Mouse (Mus musculus) cerebellum, adult 11-12 months (tissue): ENCODE results near the gene D630003M21Rik.

Experiments
- DNase-seq: peaks from one replicate; pipeline ENCODE4 v3.0.0; 2022

Gene D630003M21Rik

GRCm38 (mm10) chr2:158228670-158229502 lies at the start of gene D630003M21Rik:
TSS of gene D630003M21Rik (minus strand) at chr2:158229222.
- no peak for DNase-seq

GRCm38 (mm10) chr2:158276878-158277277 lies 47.9 kb upstream of the D630003M21Rik start:
- DNase-seq: no peak

DNA sequence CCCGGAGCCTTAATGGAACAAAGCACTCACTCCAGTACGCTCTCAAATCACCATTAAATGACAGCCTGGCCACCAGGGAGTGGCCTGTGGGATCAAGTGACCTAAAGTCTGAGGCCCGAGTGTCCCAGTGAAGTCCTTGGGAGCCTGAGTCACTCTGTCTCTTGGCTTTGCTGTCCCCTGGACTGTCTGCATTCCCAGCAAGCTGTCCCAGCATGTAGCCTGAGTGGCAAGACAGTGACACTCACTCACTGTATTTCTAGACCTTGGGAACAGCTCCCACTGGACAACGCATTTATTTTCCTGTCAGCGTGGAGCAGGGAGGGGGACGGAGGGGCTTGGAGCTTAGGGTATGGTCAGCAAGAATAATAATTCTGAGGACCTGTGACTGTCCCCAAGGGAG lies 47.4 kb upstream of the D630003M21Rik start:
- DNase-seq: no peak

- no peak for DNase-seq
These were observed 46.8 kb upstream of the D630003M21Rik start for GRCm38 (mm10) chr2:158275811-158276210.

DNA sequence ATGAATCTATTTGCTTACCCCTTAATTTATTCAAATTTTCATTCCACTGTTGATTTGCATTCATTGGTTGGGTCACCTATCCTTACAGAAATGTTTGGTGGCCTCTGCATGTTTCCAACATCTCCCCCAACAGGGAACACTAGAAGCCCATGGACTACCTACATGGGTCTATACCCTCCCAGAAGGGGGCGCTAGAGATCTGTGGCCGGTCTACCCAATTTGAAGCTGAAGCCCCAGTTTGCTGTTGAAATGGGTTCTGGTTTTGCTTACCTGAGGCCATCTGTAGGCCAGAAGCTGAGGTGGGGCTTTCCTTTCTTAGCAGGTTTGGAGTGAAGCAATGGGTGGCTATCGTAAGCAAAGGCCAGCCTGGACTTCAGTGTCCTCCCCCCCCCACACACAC lies 46.3 kb upstream of the D630003M21Rik start:
- no peak for DNase-seq

DNA sequence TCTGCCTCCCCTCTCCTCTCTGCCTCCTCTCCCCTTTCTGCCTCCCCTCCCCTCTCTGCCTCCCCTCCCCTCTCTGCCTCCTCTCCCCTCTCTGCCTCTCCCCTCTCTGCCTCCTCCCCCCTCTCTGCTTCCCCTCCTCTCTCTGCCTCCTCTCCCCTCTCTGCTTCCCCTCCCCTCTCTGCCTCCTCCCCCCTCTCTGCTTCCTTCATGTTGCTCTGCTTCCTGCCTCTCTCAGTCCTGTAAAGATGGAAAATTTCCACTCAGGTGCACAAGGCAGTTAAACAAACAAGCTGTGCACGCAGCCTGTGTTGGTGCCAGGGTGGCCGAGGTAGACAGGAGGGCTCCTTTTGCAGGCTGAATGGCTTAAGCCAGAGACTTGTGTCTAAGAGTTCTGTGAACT lies 44.6 kb upstream of the D630003M21Rik start:
- no peak for DNase-seq

- no peak for DNase-seq
These were observed 41.0 kb upstream of the D630003M21Rik start for GRCm38 (mm10) chr2:158270017-158270416.

DNA sequence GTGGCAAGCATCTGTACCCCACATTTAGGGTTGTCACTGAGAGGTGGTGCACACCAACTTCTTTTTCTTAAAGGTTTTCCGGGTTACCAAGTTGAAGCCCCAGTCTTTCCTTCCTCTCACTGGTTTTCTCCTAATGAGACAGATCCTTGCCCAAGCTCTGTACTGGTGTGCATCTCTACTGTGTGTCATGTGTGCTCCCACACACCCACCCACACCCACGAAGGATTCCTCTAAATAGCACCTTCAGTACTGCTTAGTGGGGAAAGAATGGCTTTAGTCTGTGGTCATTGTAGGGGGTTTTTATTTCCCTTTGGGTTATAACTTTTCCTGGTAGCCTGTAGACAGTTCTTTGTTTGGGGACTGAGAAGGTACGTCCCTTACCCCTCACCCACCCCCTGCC lies 35.9 kb upstream of the D630003M21Rik start:
- DNase-seq: no peak

GRCm38 (mm10) chr2:158259498-158259897 lies 30.5 kb upstream of the D630003M21Rik start:
- DNase-seq: no peak

GRCm38 (mm10) chr2:158258781-158259180 lies 29.8 kb upstream of the D630003M21Rik start:
- DNase-seq: peak; percentile 66

DNA sequence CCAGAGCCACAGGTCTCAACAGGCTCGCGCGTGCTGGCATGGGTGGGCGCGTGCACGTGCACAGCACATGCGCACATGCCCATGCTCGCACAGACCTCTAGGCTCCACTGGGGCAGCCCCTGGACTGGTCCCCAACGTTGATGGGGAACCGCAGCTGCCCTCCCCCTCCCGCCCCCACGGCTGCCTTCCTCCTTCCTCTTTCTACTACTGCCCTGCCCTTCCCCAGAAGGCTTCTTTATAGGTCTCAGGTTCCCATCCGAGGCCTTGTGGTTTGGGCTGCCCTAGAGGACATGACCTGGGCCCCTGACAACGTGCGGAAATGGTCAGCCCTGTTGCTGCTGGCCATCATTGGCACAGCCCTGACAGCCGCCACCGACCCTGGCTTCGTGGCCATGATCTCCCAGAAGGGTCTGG lies 29.0 kb upstream of the D630003M21Rik start, which contains the start of gene Bpi:
Gene Bpi (plus strand): TSS at position 90 of the 414 bp plus-strand sequence.
- DNase-seq: no peak

DNA sequence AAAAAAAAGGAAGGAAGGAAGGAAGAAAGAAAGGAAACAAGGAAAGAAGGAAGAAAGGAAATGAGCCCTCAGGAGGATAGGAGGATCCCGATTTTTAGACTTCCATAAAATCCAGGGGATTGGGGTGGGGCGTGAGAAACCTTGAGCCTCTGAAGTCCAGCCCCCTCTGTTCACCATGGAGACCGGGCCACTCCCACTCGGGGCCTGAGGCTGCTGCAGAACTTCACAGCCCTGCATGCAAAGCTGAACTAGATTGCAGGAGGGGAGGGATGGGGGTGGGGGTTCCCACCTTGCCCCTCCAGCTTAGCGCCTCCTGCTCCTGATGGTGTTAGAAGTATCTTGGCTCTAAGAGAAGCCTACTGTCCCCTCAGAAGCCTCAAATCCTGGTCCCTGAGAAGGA lies 27.9 kb upstream of the D630003M21Rik start:
- no peak for DNase-seq

GRCm38 (mm10) chr2:158253806-158254205 lies 24.8 kb upstream of the D630003M21Rik start:
- no peak for DNase-seq

DNA sequence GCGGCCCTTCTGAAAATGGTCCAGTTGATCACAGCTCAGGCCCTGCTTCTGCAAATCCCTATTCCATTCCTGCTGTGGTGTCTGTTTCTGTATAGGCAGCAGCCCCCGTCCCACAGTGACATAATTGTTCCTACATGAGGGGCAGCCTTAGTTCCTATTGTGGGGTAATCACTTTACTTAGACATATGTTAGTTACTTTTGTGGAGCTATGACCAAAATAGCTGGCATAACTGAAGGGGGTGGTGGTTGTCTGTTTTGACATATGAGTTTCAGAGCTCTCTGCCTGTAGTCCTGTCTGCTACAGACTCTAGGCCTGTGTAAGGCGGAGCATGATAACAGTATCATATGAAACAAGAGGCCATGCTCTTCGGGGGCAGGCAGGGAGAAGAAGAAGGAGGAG lies 21.5 kb upstream of the D630003M21Rik start:
- no peak for DNase-seq

DNA sequence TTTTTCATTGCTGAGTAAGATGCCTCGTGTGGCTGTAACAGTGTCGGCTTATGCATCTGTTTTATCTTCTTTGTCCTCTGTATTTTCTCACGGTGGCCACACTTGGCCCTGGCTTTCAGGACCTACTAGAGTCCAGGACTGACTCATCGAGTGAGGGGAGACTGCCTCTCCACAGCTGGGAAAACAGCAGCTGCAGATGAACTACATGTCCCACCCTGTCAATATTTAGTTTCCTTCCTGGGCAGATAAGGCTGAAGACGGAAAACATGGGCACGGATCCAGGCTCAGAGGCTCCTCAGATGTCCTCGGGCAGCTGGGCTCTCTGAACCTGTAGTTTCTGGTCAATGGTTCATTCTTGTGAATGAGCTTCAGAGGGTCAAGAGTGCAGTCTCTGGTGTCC lies 19.3 kb upstream of the D630003M21Rik start:
- DNase-seq: no peak

DNA sequence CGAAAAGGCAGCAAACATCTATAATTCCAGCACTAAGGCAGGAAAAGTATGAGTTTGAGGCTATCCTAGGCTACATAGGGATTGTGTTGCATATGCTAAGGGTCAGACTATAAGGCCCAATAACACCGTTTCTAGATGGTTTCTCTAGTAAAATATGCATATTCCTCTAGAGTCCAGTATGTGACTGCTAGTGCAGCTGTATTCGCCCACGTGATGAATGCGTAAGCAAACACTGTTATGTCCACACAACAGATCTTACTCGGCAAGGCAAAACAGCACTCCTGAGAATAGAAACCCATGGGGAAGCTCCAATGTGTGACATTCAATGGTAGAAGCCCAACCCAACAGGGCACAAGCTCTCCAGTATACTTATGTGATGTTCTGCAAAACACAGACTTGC lies 18.8 kb upstream of the D630003M21Rik start:
- no peak for DNase-seq

- no peak for DNase-seq
These were observed 16.2 kb upstream of the D630003M21Rik start for GRCm38 (mm10) chr2:158245072-158245817.

GRCm38 (mm10) chr2:158243129-158243870 lies 14.3 kb upstream of the D630003M21Rik start:
- DNase-seq: peak; percentile 63

- DNase-seq: peak; percentile 79
These were observed 13.3 kb upstream of the D630003M21Rik start for GRCm38 (mm10) chr2:158242170-158242896.

DNA sequence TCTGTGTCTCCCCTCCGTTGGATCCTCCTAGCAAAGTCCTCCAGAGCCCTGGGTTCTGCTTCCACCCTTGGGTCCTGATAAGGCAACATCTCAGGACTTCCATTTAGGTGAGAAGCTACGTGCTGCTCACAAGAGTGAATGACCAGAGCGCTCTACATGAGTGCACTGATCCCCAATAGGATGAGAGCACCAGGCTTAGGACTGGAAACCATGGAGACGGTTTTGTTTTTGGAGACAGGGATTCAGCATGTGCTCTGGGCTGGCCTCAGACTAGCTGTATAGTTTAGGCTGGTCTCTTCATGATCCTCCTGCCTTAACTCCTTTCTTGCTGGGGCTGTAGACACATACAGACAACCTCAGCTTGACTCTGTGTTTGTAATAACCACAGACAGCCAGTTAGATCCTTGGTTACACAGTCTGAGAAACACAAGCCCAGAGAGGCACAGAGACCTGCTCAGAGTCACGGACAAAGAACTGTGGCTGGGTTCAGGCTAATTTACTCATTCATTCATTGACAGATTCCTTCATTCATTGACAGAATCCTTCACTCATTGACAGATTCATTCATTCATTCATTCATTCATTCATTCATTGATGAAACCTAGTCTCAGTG lies 12.2 kb upstream of the D630003M21Rik start:
- DNase-seq: no peak

- peak; percentile 54 for DNase-seq
These were observed 9.1 kb upstream of the D630003M21Rik start for GRCm38 (mm10) chr2:158238101-158238500.

DNA sequence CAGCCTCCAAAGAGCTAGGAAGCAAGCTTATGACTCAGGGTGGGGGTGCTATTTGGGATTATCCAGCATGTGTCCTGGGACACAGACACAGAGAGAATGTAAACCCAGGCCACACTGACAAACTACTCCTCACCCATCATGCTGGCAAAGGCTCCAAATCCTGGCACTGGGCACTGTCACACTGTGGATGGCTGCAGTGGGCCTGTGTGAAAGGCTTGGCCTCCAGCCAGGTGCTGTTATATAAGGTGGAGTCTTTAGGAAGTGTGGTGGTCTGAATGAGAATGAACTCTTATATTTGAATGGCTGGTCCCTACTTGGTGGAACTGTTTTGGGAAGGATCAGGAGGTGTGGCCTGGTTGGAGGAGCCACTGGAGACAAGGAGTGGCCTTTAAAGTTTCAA lies 7.7 kb upstream of the D630003M21Rik start:
- no peak for DNase-seq
